Mouse (Mus musculus) small intestine, adult 2 months (tissue): ENCODE results near the gene Akap13. TPM values are rescaled to one million over a fixed set of nuclear protein-coding genes. Genes with fewer than 3 reads are reported as not detected.

Source experiments
- H3K27ac ChIP-seq: fragments of 200-500 bp; 2 replicates; pipeline ENCODE4 v1.5.1; 2012; ENCODE audit warnings: low read depth, low read length, control low read depth, inconsistent platforms; ENCODE audit not compliant: insufficient read depth
- H3K27me3 ChIP-seq: fragments of 200-500 bp; 2 replicates; pipeline ENCODE4 v1.6.1; 2012; ENCODE audit warnings: mild to moderate bottlenecking, moderate library complexity, low read length, inconsistent platforms; ENCODE audit not compliant: control insufficient read depth, insufficient read depth
- H3K36me3 ChIP-seq: fragments of 200-500 bp; 2 replicates; pipeline ENCODE4 v1.6.1; 2012; ENCODE audit warnings: mild to moderate bottlenecking, low read length, control low read depth, inconsistent platforms; ENCODE audit not compliant: control insufficient read depth, insufficient read depth
- H3K4me1 ChIP-seq: fragments of 200-500 bp; 2 replicates; pipeline ENCODE4 v1.6.1; 2012; ENCODE audit warnings: low read length, inconsistent platforms, mixed read lengths; ENCODE audit not compliant: control insufficient read depth, insufficient read depth, insufficient read length
- H3K4me3 ChIP-seq: fragments of 200-500 bp; 2 replicates; pipeline ENCODE4 v1.5.1; 2012; ENCODE audit warnings: low read depth, mild to moderate bottlenecking, control low read depth, inconsistent platforms, low read length, moderate library complexity
- CTCF ChIP-seq: fragments of 200-500 bp; IDR thresholded peaks from 2 replicates; pipeline ENCODE4 v1.5.1; 2012; ENCODE audit warnings: low read depth, mild to moderate bottlenecking, control low read depth, inconsistent platforms, low read length, moderate library complexity, mixed read lengths; ENCODE audit not compliant: insufficient replicate concordance, insufficient read length; ENCODE audit errors: extremely low read depth
- POLR2A ChIP-seq: fragments of 200-500 bp; IDR thresholded peaks from 2 replicates; pipeline ENCODE4 v1.6.1; 2012; ENCODE audit warnings: low read depth, mild to moderate bottlenecking, control low read depth, inconsistent platforms, low read length, moderate library complexity
- WGBS: fragments of 180-500 bp; shearing (Covaris S2); methylation state at CpG from one replicate; pipeline ENCODE4 v1.1.7; 2018; 5-methylcytosine and 5-hydroxymethylcytosine counted together
- polyA plus RNA-seq: library from polyadenylated mRNA; depleted of rRNA; stranded (reverse); fragments of >200 nt; gene quantifications from 2 replicates; pipeline ENCODE4 v1.2.3, GENCODE M21; 2012

The Akap13 gene
- polyA plus RNA-seq, 1 experiment = 15.8 TPM

GRCm38 (mm10) chr7:75638769-75639168 lies 183.4 kb downstream of the Akap13 start:
- Histone ChIP-seq H3K36me3 (0 out of 2 replicates have a peak, but pooled peaks cover 1% of the 10 kb centered on the region), H3K4me1 (peaks cover 7% of the 10 kb centered on the region; the same call in 1 of the 2 replicates), H3K4me3 (no peak overlapping the region), H3K27ac (no peak overlapping the region), H3K27me3 (no peaks in the 10 kb centered on the region)
- WGBS = 63% methylated on average over 3 of the region's 3 CpGs
- no peak for TF ChIP-seq POLR2A

- 38% methylated on average over 3 of the region's 3 CpGs for WGBS
- TF ChIP-seq CTCF = peak; percentile 67; the same call in 1 of the 2 replicates
- TF ChIP-seq POLR2A = no peak
- Histone ChIP-seq H3K27ac (no peak overlapping the region), H3K36me3 (0 out of 2 replicates have a peak, but pooled peaks cover 1% of the 10 kb centered on the region), H3K4me1 (peaks cover 9% of the 10 kb centered on the region; the same call in 1 of the 2 replicates), H3K4me3 (no peak overlapping the region), H3K27me3 (no peaks in the 10 kb centered on the region)
Measured at GRCm38 (mm10) chr7:75639541-75639940, 184.2 kb downstream of the Akap13 start.

- no peak overlapping the region for H3K4me3 ChIP-seq
- H3K36me3 ChIP-seq = 0 out of 2 replicates have a peak, but pooled peaks cover 1% of the 10 kb centered on the region
- H3K27me3 ChIP-seq = no peaks in the 10 kb centered on the region
- no peak overlapping the region for H3K27ac ChIP-seq
- TF ChIP-seq POLR2A = no peak
- no peak for TF ChIP-seq CTCF
- H3K4me1 ChIP-seq = peaks cover 9% of the 10 kb centered on the region; the same call in 1 of the 2 replicates
Measured at GRCm38 (mm10) chr7:75640074-75640473, 184.7 kb downstream of the Akap13 start.

GRCm38 (mm10) chr7:75640671-75641070 lies 185.3 kb downstream of the Akap13 start:
- TF ChIP-seq CTCF = no peak
- no peak for TF ChIP-seq POLR2A
- no peak overlapping the region for H3K27ac ChIP-seq
- no peak overlapping the region for H3K4me3 ChIP-seq
- peaks cover 1% of the 10 kb centered on the region; the same call in 1 of the 2 replicates for H3K36me3 ChIP-seq
- peaks cover 9% of the 10 kb centered on the region; the same call in 1 of the 2 replicates for H3K4me1 ChIP-seq
- no peaks in the 10 kb centered on the region for H3K27me3 ChIP-seq
- 26% methylated on average over 2 of the region's 2 CpGs for whole genome bisulfite sequencing

- TF ChIP-seq CTCF (no peak), POLR2A (no peak)
- no peak overlapping the region for H3K27ac ChIP-seq
- H3K36me3 ChIP-seq = peaks cover 3% of the 10 kb centered on the region; the same call in 1 of the 2 replicates
- no peak overlapping the region for H3K4me3 ChIP-seq
- WGBS = 66% methylated on average over 9 of the region's 9 CpGs
- H3K4me1 ChIP-seq = peaks cover 9% of the 10 kb centered on the region; the same call in 1 of the 2 replicates
- H3K27me3 ChIP-seq = no peaks in the 10 kb centered on the region
Measured at GRCm38 (mm10) chr7:75641415-75642177, 186.3 kb downstream of the Akap13 start.

GRCm38 (mm10) chr7:75642178-75642777 lies 186.9 kb downstream of the Akap13 start:
- Histone ChIP-seq H3K27me3 (no peaks in the 10 kb centered on the region), H3K27ac (peak overlapping the region; percentile 35; the same call in 1 of the 2 replicates), H3K36me3 (peaks cover 3% of the 10 kb centered on the region; the same call in 1 of the 2 replicates), H3K4me1 (peaks cover 9% of the 10 kb centered on the region; the same call in 1 of the 2 replicates), H3K4me3 (no peak overlapping the region)
- WGBS = 22% methylated on average over 9 of the region's 9 CpGs
- TF ChIP-seq POLR2A (no peak), CTCF (no peak)
